Mouse (Mus musculus) myocyte (in vitro differentiated cells): ENCODE results near the gene Iqcf6.

Experiments
- E2F4 ChIP-seq: IDR thresholded peaks from one replicate; pipeline ENCODE4 v1.6.1; 2011; ENCODE audit warnings: mild to moderate bottlenecking, control low read depth, moderate library complexity; ENCODE audit not compliant: insufficient read depth
- MAX ChIP-seq: IDR thresholded peaks from one replicate; pipeline ENCODE4 v1.6.1; 2011; ENCODE audit warnings: low read depth, mild to moderate bottlenecking, control low read depth
- MYOD1 ChIP-seq, 3 experiments: IDR thresholded peaks; one replicate each; pipeline ENCODE4 v1.6.1; 2011; ENCODE audit warnings: control low read depth in 2 of 3, low read depth in 2 of 3, mild to moderate bottlenecking in 2 of 3, moderate library complexity in 1 of 3; ENCODE audit not compliant: insufficient read length in 2 of 3, control insufficient read depth in 1 of 3
- MYOG ChIP-seq, 3 experiments: IDR thresholded peaks; one replicate each; pipeline ENCODE4 v1.6.1; 2011; ENCODE audit warnings: control low read depth in 2 of 3, low read depth in 2 of 3, mild to moderate bottlenecking in 2 of 3; ENCODE audit not compliant: insufficient read length in 2 of 3, control insufficient read depth in 1 of 3, insufficient read depth in 1 of 3
- POLR2A ChIP-seq: IDR thresholded peaks from one replicate; pipeline ENCODE4 v1.6.1; 2011; ENCODE audit warnings: low read depth, mild to moderate bottlenecking, control low read depth, moderate library complexity; ENCODE audit not compliant: insufficient read length
- POLR2AphosphoS2 ChIP-seq: IDR thresholded peaks from one replicate; pipeline ENCODE4 v1.6.1; 2011; ENCODE audit warnings: low read depth, control low read depth; ENCODE audit not compliant: insufficient read length
- SRF ChIP-seq: IDR thresholded peaks from one replicate; pipeline ENCODE4 v1.6.1; 2011; ENCODE audit warnings: low read depth; ENCODE audit not compliant: control insufficient read depth, insufficient read length
- TCF12 ChIP-seq: IDR thresholded peaks from one replicate; pipeline ENCODE4 v1.6.1; 2011; ENCODE audit warnings: mild to moderate bottlenecking, control low read depth; ENCODE audit not compliant: poor library complexity, insufficient read depth, severe bottlenecking
- TCF3 ChIP-seq: IDR thresholded peaks from one replicate; pipeline ENCODE4 v1.6.1; 2011; ENCODE audit warnings: low read depth, control low read depth; ENCODE audit not compliant: insufficient read length
- USF1 ChIP-seq: IDR thresholded peaks from one replicate; pipeline ENCODE4 v1.6.1; 2011; ENCODE audit warnings: low read depth, mild to moderate bottlenecking, control low read depth, moderate library complexity

- no peak for TF ChIP-seq POLR2A
- TF ChIP-seq MAX: no peak
- no peak for TF ChIP-seq SRF
- no peak for TF ChIP-seq TCF12
- TF ChIP-seq TCF3: no peak
- TF ChIP-seq USF1: no peak
- TF ChIP-seq E2F4: no peak
- TF ChIP-seq POLR2AphosphoS2: no peak
- no peak for TF ChIP-seq MYOG (IDR thresholded peaks at IDR 0.05; ENCODE audit: control insufficient read depth in 1 of 3, insufficient read depth in 1 of 3, insufficient read length in 2 of 3, low read depth in 2 of 3)
- TF ChIP-seq MYOD1 (IDR thresholded peaks at IDR 0.05; ENCODE audit: control insufficient read depth in 1 of 3, insufficient read length in 2 of 3, low read depth in 2 of 3): no peak
Observed at GRCm38 (mm10) chr9:106663200-106663599, 36.8 kb downstream of the Iqcf6 start.
